Mouse (Mus musculus): ENCODE data around the gene Ankzf1.

DNA sequence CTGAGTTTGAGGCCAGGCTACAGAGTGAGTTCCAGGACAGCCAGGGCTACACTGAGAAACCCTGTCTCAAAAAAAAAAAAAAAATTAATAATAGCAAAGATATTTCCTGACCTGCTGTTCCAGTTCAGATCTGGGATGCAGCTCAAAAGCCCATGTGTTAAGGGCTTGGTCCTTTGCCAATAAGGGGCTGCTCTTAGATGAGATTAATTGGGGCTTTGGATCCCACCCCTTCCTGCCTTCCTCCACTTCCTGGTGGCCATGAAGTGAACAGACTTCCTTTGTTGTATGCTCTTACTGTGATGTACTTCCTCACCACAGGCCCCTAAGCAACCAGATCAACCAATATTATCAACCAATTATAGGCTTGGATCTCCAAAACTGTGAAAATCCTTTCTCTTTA is 4.8 kb upstream of the Ankzf1 start:
- TF ChIP-seq POLR2A (IDR thresholded peaks at IDR 0.05; ENCODE audit: extremely low read depth, insufficient read depth, low read length) (no peak), CTCF (IDR thresholded peaks at IDR 0.05; ENCODE audit: low read depth, low read length) (no peak)

Data from liver, adult 2 months (tissue).